Mouse (Mus musculus) hindlimb bud, embryonic 11.5 days (tissue): ENCODE measurements around the gene Cers6.

ENCODE experiments used
- DNase-seq: peaks from one replicate; pipeline ENCODE4 v3.0.0-alpha.2; 2012; ENCODE audit warnings: low read depth, low spot score; ENCODE audit errors: extremely low spot score

The Cers6 gene

DNA sequence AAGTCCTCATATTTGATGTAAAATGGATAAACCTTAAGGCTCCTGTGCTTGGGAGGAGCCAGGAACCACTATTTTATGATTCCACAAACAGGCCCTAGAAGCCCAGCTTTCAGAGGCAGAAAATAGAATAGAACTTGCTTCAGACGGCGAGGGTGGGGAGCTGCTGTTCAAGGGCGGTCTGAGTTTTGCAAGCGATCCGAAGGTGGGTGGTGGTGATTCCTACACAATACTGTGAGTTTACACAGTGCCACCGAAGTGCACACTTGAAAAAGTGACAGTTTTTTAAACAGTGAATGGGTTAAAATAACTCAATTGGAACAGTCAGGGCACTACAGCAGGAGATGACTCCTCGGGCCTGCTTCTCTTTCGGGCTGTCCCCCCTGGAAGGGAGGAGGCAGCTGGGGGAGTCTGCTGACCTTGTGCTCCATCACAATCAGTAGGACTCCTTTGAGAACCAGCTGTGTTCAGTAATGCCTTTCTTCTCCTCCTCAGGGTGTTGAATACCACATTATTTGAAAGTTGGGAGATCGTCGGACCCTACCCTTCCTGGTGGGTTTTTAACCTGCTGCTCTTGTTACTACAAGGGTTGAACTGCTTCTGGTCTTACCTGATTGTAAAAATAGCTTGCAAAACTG lies 243.4 kb downstream of the Cers6 start:
- DNase-seq = no peak

DNA sequence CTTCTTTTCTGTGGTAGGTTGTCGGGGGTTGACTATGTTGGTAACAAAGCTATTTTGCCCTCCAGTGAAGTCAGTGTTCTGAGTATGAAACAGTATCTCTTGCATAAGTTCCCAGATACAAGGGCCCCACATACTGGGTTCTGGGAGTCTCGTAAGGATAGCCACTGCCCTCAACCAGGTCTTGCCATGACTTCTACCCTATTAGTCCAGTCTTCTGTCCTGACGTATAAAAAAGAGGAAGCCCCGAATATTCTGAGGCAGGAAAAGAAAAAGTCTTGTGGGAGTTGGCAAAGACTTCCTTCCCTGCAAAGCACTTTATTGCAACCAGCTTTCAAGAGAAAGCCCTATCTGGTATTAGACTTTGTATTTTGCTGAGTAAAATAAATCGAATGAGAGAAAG lies 248.0 kb downstream of the Cers6 start:
- DNase-seq = no peak

DNA sequence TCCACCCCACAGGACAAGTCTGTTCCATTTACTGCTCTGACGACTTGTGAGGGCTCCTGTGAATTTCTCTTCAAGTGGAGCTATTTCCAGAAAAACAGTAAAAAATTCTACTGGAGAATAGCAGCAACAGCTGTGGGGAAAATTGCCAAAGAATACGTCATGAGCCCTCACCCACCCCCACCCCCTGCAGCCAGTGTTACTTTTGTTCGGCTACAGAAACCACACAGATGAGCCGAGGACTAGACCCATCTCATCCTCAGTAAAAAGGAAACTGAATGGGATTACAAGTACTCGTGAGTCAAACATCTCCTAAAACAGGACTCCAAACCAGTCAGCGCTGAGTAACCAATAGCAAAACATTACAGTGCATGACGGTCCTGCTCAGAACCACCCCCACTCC lies 248.5 kb downstream of the Cers6 start:
- DNase-seq = no peak

DNA sequence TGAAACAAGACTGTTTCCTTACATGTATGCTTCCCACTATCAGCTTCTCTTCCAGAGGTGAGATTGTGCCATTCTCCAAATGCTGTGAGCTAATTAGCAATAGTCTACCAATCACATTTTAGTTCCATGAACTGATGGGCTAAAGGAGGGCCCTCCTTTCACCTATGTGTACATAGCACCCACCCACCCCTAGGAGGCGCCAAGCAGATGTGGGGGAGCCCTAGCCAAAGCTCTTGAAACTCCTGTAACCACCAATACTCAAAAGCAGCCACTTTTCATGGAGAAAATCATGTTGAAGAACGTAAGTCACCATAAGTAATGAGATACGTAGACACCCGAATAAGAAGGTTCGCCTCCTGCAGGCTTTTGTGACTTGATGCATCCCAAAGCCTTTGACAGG lies 251.4 kb downstream of the Cers6 start:
- DNase-seq = no peak

DNA sequence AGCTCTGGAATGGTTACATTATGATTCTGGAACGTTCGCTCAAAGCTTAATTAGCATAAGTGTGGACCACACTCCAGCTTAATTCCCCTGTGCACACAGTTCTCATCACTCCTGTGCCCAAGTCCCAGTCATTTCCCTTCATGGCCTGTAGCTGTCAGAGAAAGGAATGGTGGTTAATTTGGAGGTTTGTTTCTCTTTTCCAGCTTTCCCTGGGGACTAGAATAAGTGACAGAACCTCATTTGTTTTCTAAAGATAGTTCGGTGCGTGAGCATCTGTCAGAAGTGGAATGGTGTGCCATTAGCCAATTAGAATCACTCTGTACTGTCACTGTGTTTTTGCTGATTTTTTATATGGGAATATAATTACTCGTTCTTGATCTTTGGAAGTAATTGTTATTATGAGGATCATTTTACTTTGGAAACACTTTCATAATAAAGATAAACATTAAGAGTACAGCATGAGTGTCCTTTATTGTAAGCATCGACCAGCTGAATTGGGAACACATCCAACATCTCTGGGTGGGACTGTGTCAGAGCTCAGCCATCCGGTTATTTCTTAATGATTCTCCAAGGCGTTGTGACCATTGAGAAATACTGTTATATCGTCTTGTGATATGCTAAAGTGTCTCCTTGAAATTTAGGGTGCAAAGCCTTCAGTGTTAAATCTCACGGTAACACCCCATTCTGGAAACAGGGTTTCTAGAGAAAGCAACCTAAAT lies 252.7 kb downstream of the Cers6 start:
- DNase-seq = no peak

DNA sequence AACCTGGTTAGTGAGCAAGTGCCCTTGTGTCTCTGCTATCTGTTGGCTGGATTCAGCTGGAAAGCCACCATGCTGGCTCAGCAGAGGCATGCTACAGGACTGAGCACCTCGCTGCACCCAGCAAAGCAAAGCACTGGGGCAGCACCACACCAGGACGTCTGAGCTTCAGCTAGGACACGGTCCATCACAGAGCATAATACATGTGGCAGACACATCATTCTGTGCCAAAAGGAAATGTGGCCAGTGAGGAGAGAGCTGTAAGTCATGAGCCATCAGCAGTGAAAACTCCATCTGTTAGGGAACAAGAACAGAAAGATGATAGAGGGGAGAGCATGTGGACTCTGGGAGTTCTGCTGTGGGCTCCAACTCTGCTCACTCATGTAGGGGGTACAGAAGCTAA lies 254.7 kb downstream of the Cers6 start:
- no peak for DNase-seq

DNA sequence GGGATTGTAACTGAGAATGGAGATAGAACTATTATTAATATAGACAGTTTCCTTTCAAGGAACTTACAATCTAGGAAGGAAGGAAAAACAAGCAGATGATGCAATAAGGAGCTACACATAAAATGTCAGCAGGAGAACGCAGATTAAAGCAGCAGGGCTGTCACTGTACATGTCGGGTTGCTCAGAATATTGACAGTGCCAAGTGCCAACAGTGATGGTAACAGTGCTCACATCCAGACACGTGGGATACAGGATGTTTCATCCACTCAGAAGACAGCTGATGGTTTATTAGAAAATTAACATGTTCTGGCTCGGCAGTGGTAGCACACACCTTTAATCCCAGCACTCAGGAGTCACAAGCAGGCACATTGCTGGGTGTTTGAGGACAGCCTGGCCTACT lies 255.5 kb downstream of the Cers6 start:
- no peak for DNase-seq

DNA sequence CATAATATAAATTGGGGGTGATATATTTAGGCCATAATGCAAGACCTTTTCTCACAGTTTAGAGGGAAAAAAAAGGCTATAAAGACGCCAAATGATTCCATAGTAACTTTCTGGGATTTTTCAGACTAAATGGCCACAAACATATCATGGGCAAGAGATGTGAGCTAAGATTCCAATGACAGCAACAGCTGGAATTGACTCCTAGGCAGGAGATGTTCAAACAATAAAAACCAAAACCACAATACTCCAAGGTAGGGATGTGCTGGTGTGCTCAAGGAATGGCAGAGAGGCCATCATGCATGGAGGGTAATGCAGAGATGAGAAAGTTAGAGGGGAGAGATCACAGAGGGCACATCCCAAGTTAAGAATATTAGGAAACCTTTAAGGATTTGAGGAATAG lies 257.8 kb downstream of the Cers6 start:
- DNase-seq = no peak

DNA sequence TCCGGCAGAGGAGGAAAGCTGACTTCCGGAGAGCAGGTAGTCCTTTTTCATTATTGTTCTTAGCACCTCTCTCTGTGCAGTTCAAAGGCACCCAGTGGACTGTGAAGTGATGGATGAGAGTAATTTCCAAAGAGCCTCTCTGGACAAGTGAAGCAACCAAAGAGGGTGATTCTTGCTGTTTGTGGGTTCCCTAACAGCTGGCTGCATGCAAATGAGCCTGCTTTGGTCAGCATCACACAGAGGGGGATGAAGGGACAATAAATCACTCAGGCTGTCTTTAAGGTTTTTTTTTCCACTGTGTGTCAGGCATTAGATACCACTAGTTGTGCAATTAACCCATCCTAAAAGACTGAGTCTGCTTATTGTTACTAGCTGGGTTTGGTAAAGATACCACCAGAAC lies 258.5 kb downstream of the Cers6 start:
- DNase-seq = no peak

DNA sequence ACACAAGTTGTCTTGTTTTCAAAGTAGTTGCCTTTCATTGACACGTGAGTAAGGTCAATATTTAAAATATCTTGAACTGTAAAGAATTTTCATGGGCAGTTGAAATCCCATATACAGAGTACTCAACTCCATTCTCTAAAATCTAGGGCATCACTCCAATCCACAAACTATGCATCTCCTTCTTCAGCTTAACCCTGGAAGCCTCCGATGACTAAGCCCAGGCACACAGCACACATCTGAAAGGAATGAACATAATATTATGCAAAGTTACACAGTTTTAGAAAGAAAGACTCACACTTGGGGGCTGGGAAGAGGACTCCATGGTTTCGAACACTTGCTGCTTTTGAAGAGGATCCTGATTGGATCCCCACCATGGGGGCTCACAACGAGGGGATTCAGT lies 260.4 kb downstream of the Cers6 start:
- no peak for DNase-seq

DNA sequence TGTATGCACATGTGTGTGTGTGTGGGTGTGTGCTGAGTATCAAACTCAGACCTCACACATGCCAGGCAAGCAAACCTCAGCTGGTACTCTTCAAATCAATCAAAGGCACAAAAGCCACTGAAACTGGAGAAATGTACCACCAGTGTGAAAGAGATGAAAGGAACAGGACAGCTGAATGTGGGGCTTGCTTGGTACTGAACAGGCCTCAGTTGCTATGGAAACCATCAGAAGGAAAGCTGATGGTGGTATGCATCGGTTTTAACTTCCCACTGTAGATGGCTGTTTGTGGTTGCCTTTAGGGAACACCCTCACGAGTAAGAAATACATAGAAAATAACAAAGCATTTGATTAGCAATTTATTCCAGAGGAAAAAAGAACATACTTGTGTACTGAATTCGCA lies 264.2 kb downstream of the Cers6 start:
- no peak for DNase-seq

DNA sequence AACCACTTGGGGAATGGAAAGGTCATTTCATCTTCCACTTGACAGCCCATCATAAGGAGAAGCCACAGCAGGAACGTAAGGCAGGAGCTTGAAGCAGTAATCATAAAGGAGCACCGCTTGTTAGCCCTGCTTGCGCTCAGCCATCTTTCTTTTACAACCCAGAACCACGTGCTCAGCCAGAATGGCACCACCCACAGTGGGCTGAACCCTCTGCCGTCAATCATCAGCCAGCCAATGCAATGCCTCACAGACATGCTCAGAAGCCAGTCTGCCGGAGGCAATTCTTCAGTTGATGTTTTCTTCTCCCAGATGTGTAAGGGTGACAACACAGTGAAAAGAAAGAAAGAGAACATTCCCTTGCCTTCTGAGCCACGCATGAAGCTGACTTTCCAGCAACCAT lies 267.1 kb downstream of the Cers6 start:
- DNase-seq = no peak

DNA sequence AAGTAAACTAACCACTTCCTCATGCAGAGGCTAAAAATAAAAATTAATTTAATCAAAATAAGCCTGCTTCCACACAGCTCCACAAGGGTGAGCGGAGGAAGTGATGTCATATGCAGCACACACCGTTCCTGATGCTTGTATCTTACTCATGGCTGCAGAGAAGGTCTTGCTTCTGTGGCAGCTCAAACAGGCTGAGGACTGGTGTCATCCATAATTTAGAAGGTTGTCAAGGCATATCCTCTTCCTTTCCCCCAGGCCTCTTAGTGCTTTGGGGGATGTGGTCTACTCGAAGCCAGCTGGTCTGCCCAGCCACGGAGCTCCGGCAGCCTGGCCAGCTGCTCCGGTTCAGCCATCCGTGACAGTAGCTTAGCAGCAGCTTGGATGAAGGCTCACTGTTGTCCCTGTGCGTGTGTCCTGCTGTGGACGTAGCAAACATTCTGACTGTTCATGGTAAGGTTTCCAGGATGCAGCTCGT lies 267.7 kb downstream of the Cers6 start:
- DNase-seq = no peak

DNA sequence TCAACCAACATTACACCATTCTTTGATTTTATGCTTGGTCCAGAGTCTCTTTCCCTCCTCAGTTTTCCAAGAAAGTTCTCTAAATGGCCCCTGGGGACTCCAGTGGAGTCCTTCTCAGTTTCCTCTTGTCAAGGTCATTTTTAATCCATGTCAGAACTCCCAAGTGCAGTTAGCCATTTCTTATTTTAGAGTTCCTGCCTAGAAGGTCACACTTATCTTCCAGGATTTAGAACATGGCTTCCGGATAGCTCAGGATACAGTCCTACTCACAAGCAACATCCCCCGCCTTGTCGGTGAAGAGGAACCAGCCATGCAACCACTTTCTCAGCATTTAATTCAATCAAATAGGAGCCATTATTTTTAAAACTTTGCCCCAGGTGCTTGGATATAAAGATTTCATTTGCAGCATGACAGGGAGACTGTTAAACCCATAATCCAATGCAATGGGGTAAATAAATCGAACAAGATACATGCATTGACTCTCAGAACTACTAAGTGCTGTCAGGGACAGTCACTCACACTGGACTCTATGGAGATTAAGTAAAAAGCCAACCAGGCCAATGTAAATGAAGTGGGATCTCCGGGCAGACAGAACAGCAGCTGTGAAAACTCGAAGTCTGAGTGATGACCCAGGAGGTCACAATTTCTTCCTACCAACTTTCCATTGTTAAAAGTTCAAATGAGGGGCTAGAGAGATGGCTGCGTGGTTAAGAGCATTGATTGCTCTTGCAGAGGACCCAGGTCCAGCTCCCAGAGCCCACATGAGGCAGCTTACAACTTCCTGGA lies 268.4 kb downstream of the Cers6 start:
- no peak for DNase-seq

DNA sequence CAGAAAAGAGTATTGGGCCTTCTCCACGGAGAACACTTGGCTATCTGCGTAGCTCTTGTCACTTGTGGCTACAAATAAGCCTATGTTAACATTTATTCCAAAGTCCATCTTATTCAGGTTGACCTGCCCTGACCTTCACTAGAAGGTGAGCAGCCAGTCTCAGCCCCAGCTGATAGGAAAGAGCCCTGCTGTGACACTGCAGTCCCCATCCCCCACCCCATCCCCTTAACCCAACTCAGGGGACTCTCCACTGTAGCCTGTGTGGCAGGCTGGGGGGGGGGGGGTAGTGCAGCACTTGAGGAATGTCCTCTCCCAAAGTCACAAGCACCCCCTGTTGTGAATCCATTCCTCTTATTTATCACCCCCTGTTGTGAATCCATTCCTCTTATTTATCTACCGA lies 270.8 kb downstream of the Cers6 start:
- no peak for DNase-seq

DNA sequence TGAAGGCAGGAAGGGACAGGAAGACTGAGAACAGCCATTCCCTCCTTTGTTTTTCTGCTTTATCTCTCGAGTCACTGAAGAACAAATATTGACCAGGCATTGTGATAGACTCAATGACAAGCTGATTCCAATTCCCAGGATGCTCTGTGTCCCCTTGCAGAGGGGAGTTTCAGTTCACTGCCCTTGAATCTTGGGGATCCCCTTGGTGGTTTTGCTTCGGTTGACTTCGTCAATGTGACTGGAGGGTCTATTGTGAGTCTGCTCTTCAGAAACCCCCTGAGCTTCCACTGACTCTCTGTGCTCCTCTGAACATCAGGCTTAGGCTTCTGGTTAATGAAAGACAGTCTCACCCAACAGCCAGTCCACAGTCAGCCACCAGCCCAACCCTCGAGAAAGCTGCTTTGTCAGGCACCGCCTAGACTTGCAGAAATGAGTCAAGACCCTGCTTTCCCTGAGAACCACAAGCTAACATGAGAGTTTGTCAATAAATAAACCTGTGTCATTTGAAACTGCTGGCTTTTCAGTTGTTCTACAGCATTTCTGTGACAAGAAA lies 271.3 kb downstream of the Cers6 start:
- no peak for DNase-seq

DNA sequence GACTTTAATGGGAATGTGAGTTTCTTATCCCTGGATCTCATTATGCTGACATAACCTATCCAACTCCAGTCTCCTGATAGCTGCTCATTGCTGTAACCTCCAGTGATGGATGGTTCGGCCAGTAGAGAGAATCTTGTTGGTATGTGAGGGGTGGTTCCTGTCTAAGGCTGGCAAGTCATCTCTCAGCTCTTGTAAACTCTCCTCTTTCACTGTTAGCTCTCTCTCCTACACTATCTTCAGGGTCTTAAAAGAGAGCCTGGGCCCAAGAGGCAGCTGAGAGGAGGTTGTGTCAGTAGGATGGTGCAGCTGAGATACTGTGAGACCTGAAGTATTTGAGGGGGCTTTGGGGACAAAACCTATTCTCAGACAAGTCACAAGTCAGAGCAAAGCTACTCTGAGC lies 272.9 kb downstream of the Cers6 start:
- no peak for DNase-seq

DNA sequence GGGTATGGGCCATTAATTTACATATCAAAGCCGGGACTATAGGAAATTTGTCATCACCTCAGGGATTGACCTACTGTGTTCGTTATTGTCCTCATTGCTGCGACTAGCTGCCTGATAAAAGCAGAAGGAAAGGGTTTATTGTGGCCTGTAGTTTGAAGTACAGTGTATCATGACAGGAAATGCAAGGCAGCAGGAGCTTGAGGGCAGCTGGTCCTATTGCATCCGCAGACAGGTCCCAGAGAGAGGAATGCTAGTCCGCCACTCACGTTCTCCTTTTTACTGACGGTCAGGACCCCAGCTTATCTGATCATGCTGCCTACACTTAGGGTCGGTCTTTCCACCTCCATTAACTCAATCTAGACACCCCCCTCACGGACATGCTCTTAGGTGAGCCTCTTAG lies 273.7 kb downstream of the Cers6 start:
- DNase-seq = no peak

DNA sequence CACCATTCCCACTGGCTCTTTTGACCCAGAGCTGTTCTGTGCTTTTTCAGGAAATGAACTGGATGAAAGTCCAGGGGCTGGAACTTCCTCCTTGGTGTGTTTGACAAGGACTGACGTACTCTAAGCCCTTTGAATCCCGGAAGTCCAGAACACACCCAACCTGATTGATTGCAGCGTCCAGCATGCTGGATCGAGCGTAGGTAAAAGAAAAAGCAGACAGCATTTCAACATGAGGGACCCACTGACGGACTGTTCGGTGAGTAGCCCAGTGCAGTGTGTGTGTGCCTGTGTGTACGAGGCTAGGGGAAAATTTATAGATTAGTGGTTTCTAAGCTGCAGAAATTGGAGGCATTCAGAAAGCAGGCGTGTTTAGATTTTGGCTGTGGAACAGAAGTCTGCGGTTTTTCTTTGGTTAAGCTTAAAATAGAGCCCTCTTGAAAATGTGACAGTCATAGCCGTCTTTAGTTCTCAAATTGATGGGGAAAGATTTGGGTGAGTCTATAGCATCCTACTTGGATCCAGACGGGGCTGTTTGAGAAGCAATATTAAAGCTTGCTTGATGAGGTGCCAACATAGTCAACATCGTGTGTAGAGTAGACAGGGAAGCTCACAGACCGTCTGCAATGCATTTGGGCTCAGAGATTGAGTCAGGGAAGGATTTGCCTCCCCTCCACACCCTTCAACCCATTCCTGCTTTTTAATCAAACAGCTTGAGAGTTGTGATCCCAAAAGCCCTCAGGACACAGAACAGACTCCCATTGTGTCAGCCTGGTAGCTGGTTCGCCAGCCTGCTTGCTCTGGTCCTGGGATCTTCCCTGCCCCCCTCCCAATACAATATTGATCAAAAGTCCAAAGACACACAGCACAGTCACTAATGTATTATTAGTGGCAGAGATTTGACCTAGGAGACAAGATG lies 274.7 kb downstream of the Cers6 start, which contains the start of gene Nostrin:
Nostrin (plus strand) TSS at position 140 of the 916 bp plus-strand sequence.
- DNase-seq = no peak

DNA sequence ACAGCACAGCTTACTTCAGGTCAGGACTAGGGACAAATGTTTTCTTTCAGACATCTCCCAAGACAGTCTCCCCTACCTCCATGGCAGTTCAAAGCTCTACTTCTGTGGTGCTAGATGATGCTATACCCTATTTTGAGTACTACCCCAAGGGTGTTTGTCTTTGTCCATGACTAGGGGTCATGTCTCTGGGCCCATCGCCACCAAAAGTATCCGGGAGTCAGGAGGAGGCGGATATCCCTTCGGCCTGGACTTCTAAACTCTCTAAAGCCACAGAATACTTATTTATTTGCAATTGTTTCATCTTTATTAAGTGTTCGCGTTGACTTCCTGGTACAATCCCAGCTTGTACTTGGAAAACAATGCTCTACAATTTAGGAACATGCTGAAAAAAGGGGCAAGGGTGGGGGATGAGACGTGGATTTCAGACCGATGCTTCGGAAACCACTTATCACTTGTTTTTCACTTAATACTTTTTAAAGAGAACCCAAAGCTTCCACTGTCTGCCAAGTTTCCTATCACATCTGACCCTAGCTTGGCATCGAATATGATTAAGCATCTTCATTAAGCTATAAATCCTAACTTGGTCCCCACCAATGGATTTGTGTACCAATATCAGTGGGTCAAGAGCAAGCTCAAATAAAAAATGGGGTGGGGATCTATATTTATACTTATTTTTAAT lies 276.3 kb downstream of the Cers6 start:
- no peak for DNase-seq
